Mouse (Mus musculus) stomach, embryonic 14.5 days (tissue): ENCODE data around the gene Tspoap1. TPM values are rescaled to one million over a fixed set of nuclear protein-coding genes. Genes with fewer than 3 reads are reported as not detected.

Experiments
- ATAC-seq: fragments of 200-750 bp; cut with Nextera tagmentation; 2 replicates; pipeline ENCODE4 v1.8.0; 2017; ENCODE audit warnings: low read depth, moderate TSS enrichment; ENCODE audit not compliant: insufficient number of reproducible peaks, insufficient read depth, low FRiP score
- H3K27ac ChIP-seq: fragments of 300-500 bp; sonication (generic); 2 replicates; pipeline ENCODE4 v1.5.1; 2014; ENCODE audit warnings: mild to moderate bottlenecking, low read length, moderate library complexity, mixed read lengths
- H3K27me3 ChIP-seq: fragments of 300-500 bp; sonication (generic); 2 replicates; pipeline ENCODE4 v1.6.1; 2014; ENCODE audit warnings: low read length, control low read depth, mixed read lengths; ENCODE audit not compliant: control insufficient read depth, insufficient read depth
- H3K36me3 ChIP-seq: fragments of 300-500 bp; sonication (generic); 2 replicates; pipeline ENCODE4 v1.6.1; 2014; ENCODE audit warnings: mild to moderate bottlenecking, control low read depth, low read length, moderate library complexity, mixed read lengths; ENCODE audit not compliant: control insufficient read depth, insufficient read depth
- H3K4me1 ChIP-seq: fragments of 300-500 bp; sonication (generic); 2 replicates; pipeline ENCODE4 v1.6.1; 2014; ENCODE audit warnings: low read length, control low read depth, mixed read lengths; ENCODE audit not compliant: control insufficient read depth, insufficient read depth
- H3K4me2 ChIP-seq: fragments of 300-500 bp; sonication (generic); replicated peaks from 2 replicates; pipeline ENCODE4 v1.6.1; 2014; ENCODE audit warnings: low read depth, low read length, control low read depth
- H3K4me3 ChIP-seq: fragments of 300-500 bp; sonication (generic); 2 replicates; pipeline ENCODE4 v1.5.1; 2014; ENCODE audit warnings: low read depth, low read length, control low read depth
- H3K9ac ChIP-seq: fragments of 300-500 bp; sonication (generic); replicated peaks from 2 replicates; pipeline ENCODE4 v1.6.1; 2014; ENCODE audit warnings: low read depth, mild to moderate bottlenecking, control low read depth, low read length, moderate library complexity, mixed read lengths
- H3K9me3 ChIP-seq: fragments of 300-500 bp; sonication (generic); 2 replicates; pipeline ENCODE4 v1.6.1; 2016; ENCODE audit warnings: low read depth, low read length, control low read depth; ENCODE audit not compliant: control insufficient read depth
- WGBS: fragments of 180-500 bp; shearing (Covaris S2); extraction: QIAGEN DNeasy Blood & Tissue Kit; methylation state at CpG from one replicate; pipeline ENCODE4 v1.1.7; 2014; 5-methylcytosine and 5-hydroxymethylcytosine counted together
- polyA plus RNA-seq: library from polyadenylated mRNA; unstranded; fragments of >200 nt; fragmentation: Nextera tagmentation; extraction: Ambion mirVana; gene quantifications from 2 replicates; pipeline ENCODE4 v1.2.1, GENCODE M21; 2014

Gene Tspoap1
- polyA plus RNA-seq, 1 experiment from 2014 or later, result 3.1 TPM

GRCm38 (mm10) chr11:87753891-87754501, 6.3 kb upstream of the Tspoap1 start:
- Histone ChIP-seq H3K4me1 (no peaks in the 10 kb centered on the region), H3K36me3 (no peaks in the 10 kb centered on the region), H3K9me3 (no peaks in the 10 kb centered on the region), H3K27ac (no peak overlapping the region), H3K9ac (no peak overlapping the region), H3K27me3 (no peaks in the 10 kb centered on the region), H3K4me2 (no peak overlapping the region), H3K4me3 (no peak overlapping the region)
- ATAC-seq, result no peak
- 87% methylated on average over 5 of the region's 5 CpGs for WGBS

DNA sequence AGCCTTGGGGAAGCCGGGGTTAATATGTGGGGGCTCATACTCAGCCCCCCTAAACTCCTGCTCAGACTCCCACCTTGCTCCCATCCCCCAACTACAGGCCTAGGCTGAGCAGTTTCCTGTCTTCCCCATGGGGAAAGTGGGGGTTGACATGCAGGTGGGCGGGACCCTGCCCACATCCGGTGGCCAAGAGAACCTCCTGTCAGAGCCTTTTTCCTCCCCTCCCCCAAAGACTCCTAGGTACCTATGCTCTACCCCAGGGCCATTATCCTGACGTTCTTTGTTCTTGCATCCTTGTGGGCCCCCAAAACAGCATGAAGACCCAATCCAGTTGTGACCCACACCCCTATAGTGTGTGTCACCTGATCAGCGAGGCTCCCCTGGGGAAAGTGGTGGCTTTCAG, 5.7 kb upstream of the Tspoap1 start:
- no peak for ATAC-seq
- H3K27me3 ChIP-seq, result peaks cover 3% of the 10 kb centered on the region; the same call in 1 of the 2 replicates
- H3K9ac ChIP-seq, result no peak overlapping the region
- no peak overlapping the region for H3K4me3 ChIP-seq
- no peak overlapping the region for H3K4me2 ChIP-seq
- no peaks in the 10 kb centered on the region for H3K9me3 ChIP-seq
- no peaks in the 10 kb centered on the region for H3K4me1 ChIP-seq
- WGBS, result 69% methylated on average over 5 of the region's 5 CpGs
- H3K36me3 ChIP-seq, result no peaks in the 10 kb centered on the region
- H3K27ac ChIP-seq, result no peak overlapping the region

DNA sequence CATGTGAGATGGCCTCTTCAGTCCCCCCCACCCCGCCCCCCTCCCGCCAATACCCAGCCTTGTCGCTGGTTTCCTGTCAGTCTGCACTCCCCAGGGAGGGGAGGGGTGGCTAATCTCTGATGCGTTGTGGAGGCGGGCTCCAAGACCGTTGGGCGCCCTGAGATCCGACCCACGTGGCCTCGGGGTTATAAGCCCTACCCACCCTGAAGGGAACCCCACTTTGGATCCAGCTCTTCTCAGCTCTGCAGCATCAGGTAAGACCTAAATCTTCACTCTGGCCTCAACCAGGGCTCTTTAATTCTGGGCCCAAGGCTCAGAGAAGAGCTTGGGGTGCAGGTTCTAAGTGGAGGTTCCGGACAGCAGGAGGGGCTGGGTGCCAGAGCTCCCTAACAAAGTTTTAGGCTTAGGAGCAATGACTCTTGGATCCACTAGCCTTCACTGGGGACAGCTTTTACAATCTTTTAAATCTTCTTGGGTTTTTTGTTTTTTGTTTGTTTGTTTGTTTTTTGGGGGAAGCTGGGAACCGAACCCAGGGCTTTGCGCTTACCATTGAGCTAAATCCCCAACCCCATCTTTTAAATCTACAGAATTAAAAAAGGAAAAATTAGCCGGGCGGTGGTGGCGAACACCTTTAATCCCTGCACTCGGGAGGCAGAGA, 4.9 kb upstream of the Tspoap1 start:
- Histone ChIP-seq H3K9ac (no peak overlapping the region), H3K4me1 (no peaks in the 10 kb centered on the region)
- 82% methylated on average over 17 of the region's 17 CpGs for WGBS

DNA sequence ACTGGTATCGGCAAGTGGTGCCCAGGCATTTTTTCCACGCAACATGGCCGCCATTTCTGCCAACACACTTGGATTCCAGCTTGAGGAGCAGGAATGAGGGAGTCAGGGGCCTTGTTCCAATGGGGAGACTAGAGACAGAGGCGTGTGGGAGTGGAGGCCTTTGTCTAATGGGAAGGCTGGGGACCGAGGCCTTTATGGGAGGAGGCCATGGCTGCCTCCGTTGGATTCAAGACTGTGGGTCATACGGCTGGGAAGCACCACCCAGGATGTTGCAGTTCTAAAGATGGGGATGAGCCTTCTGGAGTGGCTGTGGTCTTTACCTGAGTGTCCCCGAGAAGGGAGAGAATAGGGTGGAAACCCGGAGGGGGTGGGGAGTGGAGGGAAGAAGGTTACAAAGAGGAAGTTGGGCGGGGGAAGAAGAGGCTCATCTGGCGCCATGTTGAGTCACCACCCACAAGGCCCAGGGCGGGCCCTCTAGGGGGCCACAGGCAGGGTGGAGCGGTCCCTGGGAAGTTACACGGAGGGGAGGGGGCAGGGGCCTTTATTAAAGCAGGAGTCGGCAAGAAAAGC, 4.0 kb upstream of the Tspoap1 start:
- Histone ChIP-seq H3K27ac (no peak overlapping the region), H3K4me1 (no peaks in the 10 kb centered on the region), H3K27me3 (peaks cover 16% of the 10 kb centered on the region), H3K9ac (no peak overlapping the region), H3K4me2 (no peak overlapping the region), H3K4me3 (no peak overlapping the region), H3K36me3 (no peaks in the 10 kb centered on the region), H3K9me3 (no peaks in the 10 kb centered on the region)
- WGBS, result 83% methylated on average over 15 of the region's 15 CpGs
- ATAC-seq, result no peak

More for the DNA sequence above, 4.9 kb upstream of the Tspoap1 start:
- no peaks in the 10 kb centered on the region for H3K36me3 ChIP-seq
- peaks cover 8% of the 10 kb centered on the region for H3K27me3 ChIP-seq
- H3K4me3 ChIP-seq, result no peak overlapping the region
- no peaks in the 10 kb centered on the region for H3K9me3 ChIP-seq
- no peak; the same call in 1 of the 2 replicates for ATAC-seq
- no peak overlapping the region for H3K4me2 ChIP-seq
- no peak overlapping the region for H3K27ac ChIP-seq

DNA sequence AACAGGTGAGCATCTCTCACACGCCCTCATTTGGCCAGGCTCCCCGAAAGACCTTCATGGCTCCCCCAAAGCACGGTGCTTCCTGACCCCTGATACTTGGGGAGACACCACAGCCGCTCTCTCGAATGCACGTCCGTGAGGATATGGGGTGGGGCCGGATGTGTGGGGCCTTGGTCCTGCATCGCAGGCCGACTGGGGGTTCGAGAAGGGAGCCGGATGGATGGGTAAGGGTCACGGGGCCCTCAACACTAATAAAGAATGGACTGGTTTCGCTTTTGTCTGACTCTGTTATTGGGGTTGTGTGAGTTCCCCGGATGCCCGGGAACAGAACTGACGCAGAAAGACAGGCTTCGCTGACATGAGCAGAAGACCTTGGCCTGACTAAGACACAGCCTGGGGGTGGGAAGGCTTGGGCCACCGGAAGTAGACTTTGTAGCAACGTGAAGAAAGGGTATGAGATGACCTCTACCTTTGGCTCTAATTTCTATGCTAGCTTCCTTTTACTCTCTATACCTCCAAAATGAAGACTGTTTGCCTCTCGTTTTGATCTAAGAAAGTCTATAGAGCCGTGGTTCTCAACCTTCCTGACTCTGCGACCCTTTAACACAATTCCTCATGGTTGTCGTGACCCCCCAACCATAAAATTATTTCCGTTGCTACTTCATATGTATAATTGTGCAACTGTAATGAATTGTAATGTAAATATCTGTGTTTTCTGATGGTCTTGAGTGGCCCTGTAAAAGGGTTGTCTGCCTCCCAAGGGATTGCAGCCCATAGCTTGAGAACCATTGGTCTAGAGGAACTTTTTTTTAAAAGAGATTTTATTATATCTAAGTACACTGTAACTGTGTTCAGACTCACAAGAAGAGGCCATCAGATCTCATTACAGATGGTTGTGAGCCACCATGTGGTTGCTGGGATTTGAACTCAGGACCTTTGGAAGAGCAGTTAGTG, 3.1 kb upstream of the Tspoap1 start:
- no peak overlapping the region for H3K4me3 ChIP-seq
- ATAC-seq, result no peak
- no peak overlapping the region for H3K27ac ChIP-seq
- no peaks in the 10 kb centered on the region for H3K4me1 ChIP-seq
- H3K9ac ChIP-seq, result no peak overlapping the region
- no peak overlapping the region for H3K4me2 ChIP-seq
- H3K9me3 ChIP-seq, result no peaks in the 10 kb centered on the region
- H3K27me3 ChIP-seq, result peaks cover 24% of the 10 kb centered on the region
- no peaks in the 10 kb centered on the region for H3K36me3 ChIP-seq
- WGBS, result 85% methylated on average over 25 of the region's 25 CpGs

DNA sequence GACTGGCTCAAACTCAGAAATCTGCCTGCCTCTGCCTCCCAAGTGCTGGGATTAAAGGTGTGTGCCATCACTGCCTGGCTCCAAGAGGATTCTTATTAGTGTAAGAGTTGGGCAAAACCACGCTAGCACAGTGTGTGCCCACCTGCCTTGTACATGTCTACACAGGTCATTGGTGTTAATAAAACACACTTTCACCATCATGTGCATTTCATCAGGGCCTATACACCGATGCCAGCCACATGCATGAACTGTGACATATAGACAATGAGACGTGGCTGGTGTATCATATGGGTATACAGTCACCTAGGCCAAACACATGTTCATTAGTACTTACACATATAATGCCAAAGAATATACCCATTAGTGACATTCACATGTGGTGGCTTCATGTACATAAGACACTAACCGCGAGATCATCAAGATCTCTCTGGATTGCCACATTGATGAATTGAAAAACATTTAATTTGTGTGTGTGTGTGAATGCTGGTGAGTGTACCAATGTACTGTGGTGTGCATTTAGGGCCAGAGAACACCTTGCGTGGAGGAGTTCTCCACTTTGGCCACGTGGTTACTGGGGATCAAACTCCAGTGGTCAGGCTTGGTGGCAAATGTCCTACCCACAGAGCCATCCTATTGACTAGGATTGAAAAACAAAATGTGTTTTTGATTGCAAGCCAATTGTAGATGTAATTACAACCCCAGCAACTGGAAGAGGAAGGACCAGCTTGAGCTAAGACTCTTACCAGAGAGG, 2.0 kb upstream of the Tspoap1 start:
- Histone ChIP-seq H3K27ac (no peak overlapping the region), H3K27me3 (peaks cover 34% of the 10 kb centered on the region), H3K4me1 (peaks cover under 1% of the 10 kb centered on the region; the same call in 1 of the 2 replicates), H3K4me3 (no peak overlapping the region), H3K9ac (no peak overlapping the region), H3K36me3 (no peaks in the 10 kb centered on the region), H3K9me3 (no peaks in the 10 kb centered on the region), H3K4me2 (no peak overlapping the region)
- ATAC-seq, result no peak
- WGBS, result 79% methylated on average over 7 of the region's 7 CpGs

- H3K4me2 ChIP-seq, result no peak overlapping the region
- no peak overlapping the region for H3K4me3 ChIP-seq
- H3K27ac ChIP-seq, result no peak overlapping the region
- no peak overlapping the region for H3K9ac ChIP-seq
- no peaks in the 10 kb centered on the region for H3K9me3 ChIP-seq
- WGBS, result 70% methylated on average over 4 of the region's 4 CpGs
- H3K27me3 ChIP-seq, result peaks cover 36% of the 10 kb centered on the region
- no peak for ATAC-seq
- H3K4me1 ChIP-seq, result peaks cover 7% of the 10 kb centered on the region; the same call in 1 of the 2 replicates
- H3K36me3 ChIP-seq, result no peaks in the 10 kb centered on the region
Observed at GRCm38 (mm10) chr11:87758957-87759608, 1.3 kb upstream of the Tspoap1 start.
